ENCODE assay signal across 17 mouse cellular contexts in genomic region chr11:55438031-55438430, GRCm38 (mm10). TPM values are rescaled to one million over a fixed set of nuclear protein-coding genes. Genes with fewer than 3 reads are reported as not detected.
DNase-seq lines count a peak whose midpoint lies in the region; ATAC-seq and TF ChIP-seq lines count a peak whose summit lies in the region.
"Had no signal": no experiment of that assay in that cellular context is flagged by ENCODE, and none has a peak within 500 bp of the region (broad histone marks: within the 10 kb centered on the region; RNA-seq: fewer than 3 reads in every experiment).

No protein-coding gene starts in this region.

- H3K27me3 ChIP-seq in lung, postnatal 0 days (replicated peaks; ENCODE audit: insufficient read depth, low read length), result no peaks in the 10 kb centered on the region
- H3K27me3 ChIP-seq: heart, embryonic 15.5 days; liver, embryonic 12.5 days; Patski had no signal

- no peaks in the 10 kb centered on the region for H3K36me3 ChIP-seq in lung, postnatal 0 days (ENCODE audit: insufficient read depth, low read length)
- H3K36me3 ChIP-seq: heart, embryonic 15.5 days; liver, embryonic 12.5 days had no signal

- TF ChIP-seq CTCF in lung, postnatal 0 days (IDR thresholded peaks at IDR 0.05), result no peak

- peak; percentile 35 to 44 for DNase-seq in frontal cortex, postnatal 10 days (ENCODE audit: low spot score in 2 of 2)
- no peak for DNase-seq in frontal cortex, postnatal 25 days (ENCODE audit: low spot score in 2 of 2)
- DNase-seq in layer of hippocampus, adult 9-11 months, result peak; percentile 49
- no peak for DNase-seq in layer of hippocampus, adult 9-10 months (ENCODE audit: low spot score)
- peak; percentile 82 for DNase-seq in brain, adult 2 months (ENCODE audit: low read depth, low spot score)
- peak; percentile 44 to 59 for DNase-seq in cerebellum, postnatal 14 days
- DNase-seq in urinary bladder, postnatal 10 days (ENCODE audit: low spot score), result no peak
- DNase-seq in lung, postnatal 0 days (ENCODE audit: low spot score), result no peak
- DNase-seq: adrenal gland, postnatal 14 days; lung, postnatal 4 days; thymus, postnatal 14 days had no signal

- ATAC-seq in lung, postnatal 0 days, result no peak
- ATAC-seq: intestine, embryonic 16.5 days; liver, embryonic 12.5 days; Patski had no signal

- WGBS in lung, postnatal 0 days, result 49% methylated on average over 4 of the region's 4 CpGs

- no peak overlapping the region for H3K9ac ChIP-seq in lung, postnatal 0 days (replicated peaks; ENCODE audit: low read depth)
- H3K9ac ChIP-seq: heart, embryonic 15.5 days; liver, embryonic 12.5 days had no signal

- H3K27ac ChIP-seq in lung, postnatal 0 days (ENCODE audit: low read length), result no peak overlapping the region
- H3K27ac ChIP-seq: heart, embryonic 15.5 days; liver, embryonic 12.5 days had no signal

- no peaks in the 10 kb centered on the region for H3K4me1 ChIP-seq in lung, postnatal 0 days (ENCODE audit: insufficient read depth, low read depth, low read length)
- H3K4me1 ChIP-seq: liver, embryonic 12.5 days had no signal

- no peaks in the 10 kb centered on the region for H3K9me3 ChIP-seq in lung, postnatal 0 days (ENCODE audit: low read length)
- H3K9me3 ChIP-seq: heart, embryonic 15.5 days; liver, embryonic 12.5 days had no signal

- no peak overlapping the region for H3K4me2 ChIP-seq in lung, postnatal 0 days (replicated peaks; ENCODE audit: low read depth, low read length)
- H3K4me2 ChIP-seq: heart, embryonic 15.5 days; liver, embryonic 12.5 days had no signal

- no peak for TF ChIP-seq EP300 in lung, postnatal 0 days (IDR thresholded peaks at IDR 0.05)

- H3K4me3 ChIP-seq in lung, postnatal 0 days (ENCODE audit: low read depth, low read length), result no peak overlapping the region
- H3K4me3 ChIP-seq: erythroblast, embryonic 14.5 days; heart, embryonic 15.5 days; liver, embryonic 12.5 days; myocyte had no signal

RNA-seq across cellular contexts. Expression of gene Sparc, which starts 15.0 kb away (rescaled TPM):
- polyA plus RNA-seq in lung, postnatal 0 days (2015; fragmentation: Nextera tagmentation; extraction: Ambion mirVana), result 3,302 and 3,486 TPM in 2 replicates

RNA-seq across cellular contexts. Expression of gene Atox1, which starts 23.0 kb away (rescaled TPM):
- polyA plus RNA-seq in lung, postnatal 0 days (2015; fragmentation: Nextera tagmentation; extraction: Ambion mirVana), result 440 and 498 TPM in 2 replicates

RNA-seq across cellular contexts. Expression of gene G3bp1, which starts 31.5 kb away (rescaled TPM):
- polyA plus RNA-seq in lung, postnatal 0 days (2015; fragmentation: Nextera tagmentation; extraction: Ambion mirVana), result 47.7 and 52.5 TPM in 2 replicates

Comparison
In these comparisons a context has a peak if more than half of its experiments do, and no peak if none do; other contexts are left out.
1. DNase-seq: peak in frontal cortex, postnatal 10 days (2 of 2), layer of hippocampus, adult 9-11 months (single experiment), brain, adult 2 months (single experiment) and cerebellum, postnatal 14 days (2 of 2); none in frontal cortex, postnatal 25 days (0 of 2), layer of hippocampus, adult 9-10 months (single experiment), urinary bladder, postnatal 10 days (single experiment) and lung, postnatal 0 days (single experiment).